Mouse (Mus musculus) kidney, adult 2 months (tissue): ENCODE measurements at regions not wholly inside any gene's neighbourhood (a gene's known extent, or its start where the extent isn't known, plus 50 kb on each side); places are given as distances from the start of the nearest gene placed in this dataset.

Source experiments
- CTCF ChIP-seq: fragments of 200-500 bp; conservative IDR thresholded peaks from 2 replicates; pipeline ENCODE4 v1.5.1; 2011; ENCODE audit warnings: low read depth, mild to moderate bottlenecking, control low read depth, low read length, moderate library complexity, mixed read lengths; ENCODE audit not compliant: insufficient read depth, insufficient read length
- POLR2A ChIP-seq: fragments of 200-500 bp; IDR thresholded peaks from one replicate; pipeline ENCODE4 v1.6.1; 2011; ENCODE audit warnings: low read depth, low read length, control low read depth

DNA sequence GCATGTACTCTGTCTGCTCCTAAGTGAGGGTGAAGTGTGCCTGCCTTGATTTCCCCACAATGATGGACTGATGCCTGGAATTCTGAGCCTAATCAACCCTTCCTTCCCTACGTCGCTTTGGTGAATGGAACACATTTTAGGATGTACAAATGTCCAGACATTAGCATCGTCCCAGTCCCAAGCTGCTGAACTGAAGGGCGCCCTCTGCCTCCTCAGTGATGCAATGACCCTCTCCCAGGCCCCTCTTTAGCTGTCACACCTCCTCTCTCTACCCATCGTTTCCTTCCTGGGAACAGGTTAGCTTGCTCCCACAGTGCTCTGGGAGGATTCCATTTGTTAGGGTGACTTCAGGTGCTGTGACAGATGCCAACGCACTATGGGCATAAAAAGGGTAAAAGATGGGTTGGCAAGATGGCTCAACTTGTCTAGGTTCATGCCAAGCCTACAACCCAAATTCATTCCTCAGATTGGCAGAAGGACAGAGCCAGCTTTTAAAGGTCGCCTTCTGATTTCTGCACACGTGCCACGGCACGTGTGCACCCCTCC is 140.8 kb downstream of the Unc5cl start:
- no peak for TF ChIP-seq POLR2A
- TF ChIP-seq CTCF = peak; percentile 31; the same call in 1 of the 2 replicates
